13 mouse cellular contexts compared by ENCODE assay signal in genomic region chr2:28479208-28480204, GRCm38 (mm10). TPM values are rescaled to one million over a fixed set of nuclear protein-coding genes. Genes with fewer than 3 reads are reported as not detected.
A peak's percentile ranks its signal among the peaks of the same experiment; 100 is the strongest.
DNase-seq lines count a peak whose midpoint lies in the region; ATAC-seq and TF ChIP-seq lines count a peak whose summit lies in the region.
"Had no signal": no experiment of that assay in that cellular context is flagged by ENCODE, and none has a peak within 500 bp of the region (broad histone marks: within the 10 kb centered on the region; RNA-seq: fewer than 3 reads in every experiment).

No protein-coding gene starts in this region.

- TF ChIP-seq CTCF in testis, adult 2 months (IDR thresholded peaks at IDR 0.05; ENCODE audit: control insufficient read depth, insufficient read depth, insufficient replicate concordance, low read depth, low read length), result no peak

- no peaks in the 10 kb centered on the region for H3K27me3 ChIP-seq in embryonic facial prominence, embryonic 12.5 days
- no peaks in the 10 kb centered on the region for H3K27me3 ChIP-seq in embryonic facial prominence, embryonic 10.5 days (replicated peaks; ENCODE audit: low read depth, poor library complexity, severe bottlenecking)
- no peaks in the 10 kb centered on the region for H3K27me3 ChIP-seq in limb, embryonic 12.5 days
- no peaks in the 10 kb centered on the region for H3K27me3 ChIP-seq in limb, embryonic 10.5 days (ENCODE audit: low read depth, poor library complexity, severe bottlenecking)
- no peaks in the 10 kb centered on the region for H3K27me3 ChIP-seq in intestine, embryonic 14.5 days (replicated peaks; ENCODE audit: control insufficient read depth, insufficient read depth, low read length)
- H3K27me3 ChIP-seq in testis, adult 2 months (ENCODE audit: control insufficient read depth, insufficient read depth, low read length), result no peaks in the 10 kb centered on the region
- no peaks in the 10 kb centered on the region for H3K27me3 ChIP-seq in midbrain, embryonic 13.5 days
- H3K27me3 ChIP-seq in forebrain, embryonic 15.5 days, result no peaks in the 10 kb centered on the region
- H3K27me3 ChIP-seq: midbrain, embryonic 12.5 days had no signal

- 0 out of 2 replicates have a peak overlapping the region, but pooled peaks have one; percentile 6 for H3K27ac ChIP-seq in embryonic facial prominence, embryonic 12.5 days
- no peak overlapping the region for H3K27ac ChIP-seq in embryonic facial prominence, embryonic 10.5 days (replicated peaks)
- peak overlapping the region; percentile 51 for H3K27ac ChIP-seq in limb, embryonic 12.5 days
- no peak overlapping the region for H3K27ac ChIP-seq in limb, embryonic 10.5 days
- H3K27ac ChIP-seq in intestine, embryonic 14.5 days (ENCODE audit: low read depth), result peak overlapping the region; percentile 83
- no peak overlapping the region; the same call in 1 of the 2 replicates for H3K27ac ChIP-seq in testis, adult 2 months (ENCODE audit: control insufficient read depth, insufficient read depth, low read depth, low read length)
- no peak overlapping the region for H3K27ac ChIP-seq in midbrain, embryonic 13.5 days
- no peak overlapping the region for H3K27ac ChIP-seq in forebrain, embryonic 15.5 days (replicated peaks)
- H3K27ac ChIP-seq: layer of hippocampus, adult 2 months; midbrain, embryonic 12.5 days had no signal

- H3K9me3 ChIP-seq in embryonic facial prominence, embryonic 12.5 days, result no peaks in the 10 kb centered on the region
- H3K9me3 ChIP-seq in embryonic facial prominence, embryonic 10.5 days, result no peaks in the 10 kb centered on the region
- no peaks in the 10 kb centered on the region for H3K9me3 ChIP-seq in limb, embryonic 12.5 days
- H3K9me3 ChIP-seq in limb, embryonic 10.5 days (replicated peaks), result no peaks in the 10 kb centered on the region
- no peaks in the 10 kb centered on the region for H3K9me3 ChIP-seq in intestine, embryonic 14.5 days (ENCODE audit: control insufficient read depth, low read length)
- H3K9me3 ChIP-seq in midbrain, embryonic 13.5 days, result no peaks in the 10 kb centered on the region
- no peaks in the 10 kb centered on the region for H3K9me3 ChIP-seq in forebrain, embryonic 15.5 days
- H3K9me3 ChIP-seq: midbrain, embryonic 12.5 days had no signal

- no peaks in the 10 kb centered on the region for H3K36me3 ChIP-seq in embryonic facial prominence, embryonic 12.5 days
- no peaks in the 10 kb centered on the region for H3K36me3 ChIP-seq in embryonic facial prominence, embryonic 10.5 days (replicated peaks)
- H3K36me3 ChIP-seq in limb, embryonic 12.5 days, result no peaks in the 10 kb centered on the region
- H3K36me3 ChIP-seq in limb, embryonic 10.5 days, result no peaks in the 10 kb centered on the region
- H3K36me3 ChIP-seq in intestine, embryonic 14.5 days (ENCODE audit: control insufficient read depth, insufficient read depth, low read length), result no peaks in the 10 kb centered on the region; the same call in 1 of the 2 replicates
- no peaks in the 10 kb centered on the region for H3K36me3 ChIP-seq in testis, adult 2 months (ENCODE audit: control insufficient read depth, insufficient read depth, low read length)
- no peaks in the 10 kb centered on the region for H3K36me3 ChIP-seq in midbrain, embryonic 13.5 days
- no peaks in the 10 kb centered on the region for H3K36me3 ChIP-seq in forebrain, embryonic 15.5 days
- H3K36me3 ChIP-seq: midbrain, embryonic 12.5 days had no signal

- TF ChIP-seq POLR2A in testis, adult 2 months (IDR thresholded peaks at IDR 0.05; ENCODE audit: control insufficient read depth, low read depth, low read length), result peak; percentile 42; the same call in 1 of the 2 replicates

- DNase-seq in embryonic facial prominence, embryonic 10.5 days (ENCODE audit: low spot score), result no peak
- DNase-seq in limb, embryonic 10.5 days (ENCODE audit: low spot score), result no peak
- peak; percentile 69 for DNase-seq in intestine, embryonic 14.5 days (ENCODE audit: low spot score)
- DNase-seq: heart, postnatal 10 days; kidney, adult 8-10 months had no signal

- 0 out of 2 replicates have a peak overlapping the region, but pooled peaks have one; percentile 2 for H3K9ac ChIP-seq in embryonic facial prominence, embryonic 12.5 days
- no peak overlapping the region for H3K9ac ChIP-seq in limb, embryonic 12.5 days (replicated peaks)
- H3K9ac ChIP-seq in intestine, embryonic 14.5 days (ENCODE audit: low read length), result peak overlapping the region; percentile 52
- no peak overlapping the region for H3K9ac ChIP-seq in midbrain, embryonic 13.5 days (replicated peaks)
- H3K9ac ChIP-seq in forebrain, embryonic 15.5 days (replicated peaks), result no peak overlapping the region
- H3K9ac ChIP-seq: midbrain, embryonic 12.5 days had no signal

- WGBS in embryonic facial prominence, embryonic 12.5 days, result 81% methylated on average over 20 of the region's 20 CpGs
- WGBS in embryonic facial prominence, embryonic 10.5 days, result 82% methylated on average over 20 of the region's 20 CpGs
- WGBS in limb, embryonic 12.5 days, result 76% methylated on average over 20 of the region's 20 CpGs
- 86% methylated on average over 20 of the region's 20 CpGs for WGBS in limb, embryonic 10.5 days
- 35% methylated on average over 20 of the region's 20 CpGs for WGBS in intestine, embryonic 14.5 days
- WGBS in midbrain, embryonic 13.5 days, result 84% methylated on average over 20 of the region's 20 CpGs
- 80% methylated on average over 20 of the region's 20 CpGs for WGBS in forebrain, embryonic 15.5 days

- H3K4me1 ChIP-seq in embryonic facial prominence, embryonic 12.5 days, result no peaks in the 10 kb centered on the region
- H3K4me1 ChIP-seq in embryonic facial prominence, embryonic 10.5 days, result no peaks in the 10 kb centered on the region
- H3K4me1 ChIP-seq in limb, embryonic 12.5 days (replicated peaks), result 0 out of 2 replicates have a peak, but pooled peaks cover 3% of the 10 kb centered on the region
- peaks cover 7% of the 10 kb centered on the region; the same call in 1 of the 2 replicates for H3K4me1 ChIP-seq in limb, embryonic 10.5 days
- peaks cover 13% of the 10 kb centered on the region for H3K4me1 ChIP-seq in intestine, embryonic 14.5 days (replicated peaks; ENCODE audit: control insufficient read depth, insufficient read depth, low read length)
- peaks cover 7% of the 10 kb centered on the region for H3K4me1 ChIP-seq in testis, adult 2 months (ENCODE audit: control insufficient read depth, insufficient read depth, low read length)
- H3K4me1 ChIP-seq in midbrain, embryonic 13.5 days (replicated peaks), result no peaks in the 10 kb centered on the region
- H3K4me1 ChIP-seq in forebrain, embryonic 15.5 days, result no peaks in the 10 kb centered on the region
- H3K4me1 ChIP-seq: midbrain, embryonic 12.5 days had no signal

- ATAC-seq in embryonic facial prominence, embryonic 12.5 days (ENCODE audit: insufficient number of reproducible peaks, insufficient read depth, low FRiP score, low TSS enrichment), result no peak
- ATAC-seq in limb, embryonic 12.5 days (ENCODE audit: insufficient number of reproducible peaks, insufficient read depth, low FRiP score, low TSS enrichment, low read depth), result no peak
- peak; percentile 80 for ATAC-seq in intestine, embryonic 14.5 days (replicated peaks; ENCODE audit: low FRiP score, low TSS enrichment, low read depth)
- ATAC-seq in midbrain, embryonic 13.5 days, result no peak
- ATAC-seq in forebrain, embryonic 15.5 days (replicated peaks), result no peak

- no peak overlapping the region for H3K4me3 ChIP-seq in embryonic facial prominence, embryonic 12.5 days
- H3K4me3 ChIP-seq in embryonic facial prominence, embryonic 10.5 days, result no peak overlapping the region
- no peak overlapping the region for H3K4me3 ChIP-seq in limb, embryonic 12.5 days (replicated peaks)
- H3K4me3 ChIP-seq in limb, embryonic 10.5 days, result no peak overlapping the region
- H3K4me3 ChIP-seq in intestine, embryonic 14.5 days (ENCODE audit: low read depth, low read length), result peak overlapping the region; percentile 33
- peak overlapping the region; percentile 55 for H3K4me3 ChIP-seq in testis, adult 2 months (ENCODE audit: control insufficient read depth, low read depth, low read length)
- H3K4me3 ChIP-seq in midbrain, embryonic 13.5 days (replicated peaks), result no peak overlapping the region
- H3K4me3 ChIP-seq in forebrain, embryonic 15.5 days, result no peak overlapping the region
- H3K4me3 ChIP-seq: layer of hippocampus, adult 2 months; midbrain, embryonic 12.5 days had no signal

- H3K4me2 ChIP-seq in embryonic facial prominence, embryonic 12.5 days (replicated peaks), result 0 out of 2 replicates have a peak overlapping the region, but pooled peaks have one; percentile 11
- no peak overlapping the region for H3K4me2 ChIP-seq in limb, embryonic 12.5 days
- H3K4me2 ChIP-seq in intestine, embryonic 14.5 days (ENCODE audit: low read length), result peak overlapping the region; percentile 61
- H3K4me2 ChIP-seq in midbrain, embryonic 13.5 days (replicated peaks), result no peak overlapping the region
- no peak overlapping the region for H3K4me2 ChIP-seq in forebrain, embryonic 15.5 days (replicated peaks)
- H3K4me2 ChIP-seq: midbrain, embryonic 12.5 days had no signal

RNA-seq across cellular contexts. Expression of gene Mrps2, which starts 11.6 kb away (rescaled TPM):
- 57.5 and 61.8 TPM in 2 replicates for polyA plus RNA-seq in embryonic facial prominence, embryonic 12.5 days (2016; fragmentation: Nextera tagmentation; extraction: Ambion mirVana)
- 68.5 and 71.9 TPM in 2 replicates for polyA plus RNA-seq in embryonic facial prominence, embryonic 10.5 days (2016; fragmentation: Nextera tagmentation; extraction: Ambion mirVana)
- 58.7 and 66.4 TPM in 2 replicates for polyA plus RNA-seq in limb, embryonic 12.5 days (2016; fragmentation: Nextera tagmentation; extraction: Ambion mirVana)
- polyA plus RNA-seq in limb, embryonic 10.5 days (2016; fragmentation: Nextera tagmentation; extraction: Ambion mirVana), result 70.3 and 75.9 TPM in 2 replicates
- polyA plus RNA-seq in intestine, embryonic 14.5 days (2014; fragmentation: Nextera tagmentation; extraction: Ambion mirVana), result 64.4 and 69.1 TPM in 2 replicates
- 22.1 and 24.9 TPM in 2 replicates for polyA plus RNA-seq in testis, adult 2 months (2012; rRNA removed)
- 50.1 and 52.3 TPM in 2 replicates for polyA plus RNA-seq in midbrain, embryonic 13.5 days (2015; fragmentation: Nextera tagmentation; extraction: Ambion mirVana)
- polyA plus RNA-seq in forebrain, embryonic 15.5 days (2015; fragmentation: Nextera tagmentation; extraction: Ambion mirVana), result 49.5 and 49.6 TPM in 2 replicates

RNA-seq across cellular contexts. Expression of gene 1700007K13Rik, which starts 13.4 kb away (rescaled TPM):
- 0.69 and 1.2 TPM in 2 replicates for polyA plus RNA-seq in embryonic facial prominence, embryonic 12.5 days (2016; fragmentation: Nextera tagmentation; extraction: Ambion mirVana)
- polyA plus RNA-seq in embryonic facial prominence, embryonic 10.5 days (2016; fragmentation: Nextera tagmentation; extraction: Ambion mirVana), result 1.3 and 1.5 TPM in 2 replicates
- 0.70 and 0.73 TPM in 2 replicates for polyA plus RNA-seq in limb, embryonic 12.5 days (2016; fragmentation: Nextera tagmentation; extraction: Ambion mirVana)
- 0.25 and 0.61 TPM in 2 replicates for polyA plus RNA-seq in limb, embryonic 10.5 days (2016; fragmentation: Nextera tagmentation; extraction: Ambion mirVana)
- 0.28 TPM in 1 of 2 replicates, not detected in the other for polyA plus RNA-seq in intestine, embryonic 14.5 days (2014; fragmentation: Nextera tagmentation; extraction: Ambion mirVana)
- polyA plus RNA-seq in testis, adult 2 months (2012; rRNA removed), result 49.9 and 54.6 TPM in 2 replicates
- 0.85 and 1.3 TPM in 2 replicates for polyA plus RNA-seq in midbrain, embryonic 13.5 days (2015; fragmentation: Nextera tagmentation; extraction: Ambion mirVana)
- polyA plus RNA-seq in forebrain, embryonic 15.5 days (2015; fragmentation: Nextera tagmentation; extraction: Ambion mirVana), result 1.1 and 3.2 TPM in 2 replicates

RNA-seq across cellular contexts. Expression of gene Gbgt1, which starts 17.2 kb away (rescaled TPM):
- polyA plus RNA-seq in embryonic facial prominence, embryonic 12.5 days (2016; fragmentation: Nextera tagmentation; extraction: Ambion mirVana), result 0.36 TPM in 1 of 2 replicates, not detected in the other
- 0.22 TPM in 1 of 2 replicates, not detected in the other for polyA plus RNA-seq in embryonic facial prominence, embryonic 10.5 days (2016; fragmentation: Nextera tagmentation; extraction: Ambion mirVana)
- 0.25 TPM in 1 of 2 replicates, not detected in the other for polyA plus RNA-seq in limb, embryonic 12.5 days (2016; fragmentation: Nextera tagmentation; extraction: Ambion mirVana)
- polyA plus RNA-seq in limb, embryonic 10.5 days (2016; fragmentation: Nextera tagmentation; extraction: Ambion mirVana), result not detected in 2 replicates
- polyA plus RNA-seq in intestine, embryonic 14.5 days (2014; fragmentation: Nextera tagmentation; extraction: Ambion mirVana), result 4.7 and 5.2 TPM in 2 replicates
- polyA plus RNA-seq in testis, adult 2 months (2012; rRNA removed), result 3.1 and 4.5 TPM in 2 replicates
- 0.54 and 1.4 TPM in 2 replicates for polyA plus RNA-seq in midbrain, embryonic 13.5 days (2015; fragmentation: Nextera tagmentation; extraction: Ambion mirVana)
- 0.50 and 0.68 TPM in 2 replicates for polyA plus RNA-seq in forebrain, embryonic 15.5 days (2015; fragmentation: Nextera tagmentation; extraction: Ambion mirVana)
- polyA plus RNA-seq: neural tube, embryonic 11.5 days had no signal

RNA-seq across cellular contexts. Expression of gene Gm10134, which starts 26.4 kb away (rescaled TPM):
- 0.87 TPM in 1 of 2 replicates, not detected in the other for polyA plus RNA-seq in embryonic facial prominence, embryonic 12.5 days (2016; fragmentation: Nextera tagmentation; extraction: Ambion mirVana)
- not detected in 2 replicates for polyA plus RNA-seq in embryonic facial prominence, embryonic 10.5 days (2016; fragmentation: Nextera tagmentation; extraction: Ambion mirVana)
- 0.69 and 0.89 TPM in 2 replicates for polyA plus RNA-seq in limb, embryonic 12.5 days (2016; fragmentation: Nextera tagmentation; extraction: Ambion mirVana)
- polyA plus RNA-seq in limb, embryonic 10.5 days (2016; fragmentation: Nextera tagmentation; extraction: Ambion mirVana), result not detected in 2 replicates
- 6.4 and 15.5 TPM in 2 replicates for polyA plus RNA-seq in intestine, embryonic 14.5 days (2014; fragmentation: Nextera tagmentation; extraction: Ambion mirVana)
- polyA plus RNA-seq in testis, adult 2 months (2012; rRNA removed), result 0.47 and 0.78 TPM in 2 replicates
- 1.0 and 1.5 TPM in 2 replicates for polyA plus RNA-seq in midbrain, embryonic 13.5 days (2015; fragmentation: Nextera tagmentation; extraction: Ambion mirVana)
- 0.60 and 0.92 TPM in 2 replicates for polyA plus RNA-seq in forebrain, embryonic 15.5 days (2015; fragmentation: Nextera tagmentation; extraction: Ambion mirVana)
- polyA plus RNA-seq: neural tube, embryonic 11.5 days had no signal

RNA-seq across cellular contexts. Expression of gene Ppp1r26, which starts 32.9 kb away (rescaled TPM):
- 7.2 TPM in 2 replicates for polyA plus RNA-seq in embryonic facial prominence, embryonic 12.5 days (2016; fragmentation: Nextera tagmentation; extraction: Ambion mirVana)
- polyA plus RNA-seq in embryonic facial prominence, embryonic 10.5 days (2016; fragmentation: Nextera tagmentation; extraction: Ambion mirVana), result 5.0 and 5.3 TPM in 2 replicates
- 8.6 and 8.8 TPM in 2 replicates for polyA plus RNA-seq in limb, embryonic 12.5 days (2016; fragmentation: Nextera tagmentation; extraction: Ambion mirVana)
- polyA plus RNA-seq in limb, embryonic 10.5 days (2016; fragmentation: Nextera tagmentation; extraction: Ambion mirVana), result 4.2 and 6.3 TPM in 2 replicates
- polyA plus RNA-seq in intestine, embryonic 14.5 days (2014; fragmentation: Nextera tagmentation; extraction: Ambion mirVana), result 4.5 and 5.2 TPM in 2 replicates
- 11.9 and 13.0 TPM in 2 replicates for polyA plus RNA-seq in testis, adult 2 months (2012; rRNA removed)
- 10.7 and 11.8 TPM in 2 replicates for polyA plus RNA-seq in midbrain, embryonic 13.5 days (2015; fragmentation: Nextera tagmentation; extraction: Ambion mirVana)
- 8.6 and 9.3 TPM in 2 replicates for polyA plus RNA-seq in forebrain, embryonic 15.5 days (2015; fragmentation: Nextera tagmentation; extraction: Ambion mirVana)

Comparison
In these comparisons a context has a peak if more than half of its experiments do, and no peak if none do; other contexts are left out.
1. H3K27ac ChIP-seq: peak in embryonic facial prominence, embryonic 12.5 days (single experiment), limb, embryonic 12.5 days (single experiment) and intestine, embryonic 14.5 days (single experiment); none in embryonic facial prominence, embryonic 10.5 days (single experiment), limb, embryonic 10.5 days (single experiment), testis, adult 2 months (single experiment), midbrain, embryonic 13.5 days (single experiment) and forebrain, embryonic 15.5 days (single experiment).
2. H3K4me2 ChIP-seq: peak in embryonic facial prominence, embryonic 12.5 days (single experiment) and intestine, embryonic 14.5 days (single experiment); none in limb, embryonic 12.5 days (single experiment), midbrain, embryonic 13.5 days (single experiment) and forebrain, embryonic 15.5 days (single experiment).
3. H3K4me3 ChIP-seq: peak in intestine, embryonic 14.5 days (single experiment) and testis, adult 2 months (single experiment); none in embryonic facial prominence, embryonic 12.5 days (single experiment), embryonic facial prominence, embryonic 10.5 days (single experiment), limb, embryonic 12.5 days (single experiment), limb, embryonic 10.5 days (single experiment), midbrain, embryonic 13.5 days (single experiment) and forebrain, embryonic 15.5 days (single experiment).
4. H3K9ac ChIP-seq: peak in embryonic facial prominence, embryonic 12.5 days (single experiment) and intestine, embryonic 14.5 days (single experiment); none in limb, embryonic 12.5 days (single experiment), midbrain, embryonic 13.5 days (single experiment) and forebrain, embryonic 15.5 days (single experiment).
5. RNA of gene 1700007K13Rik, which starts 13.4 kb away (polyA plus RNA-seq): 49.9 to 54.6 TPM in testis, adult 2 months; 1.1 to 3.2 TPM in forebrain, embryonic 15.5 days, 1.3 to 1.5 TPM in embryonic facial prominence, embryonic 10.5 days, 0.85 to 1.3 TPM in midbrain, embryonic 13.5 days, 0.70 to 0.73 TPM in limb, embryonic 12.5 days, 0.69 to 1.2 TPM in embryonic facial prominence, embryonic 12.5 days, 0.25 to 0.61 TPM in limb, embryonic 10.5 days and 0.28 TPM in intestine, embryonic 14.5 days; every median in the first group is over 10 times any median in the second.